Mouse (Mus musculus) neural tube, postnatal 0 days (tissue): Measurements from ENCODE around the gene Cers6. TPM values are rescaled to one million over a fixed set of nuclear protein-coding genes. Genes with fewer than 3 reads are reported as not detected.

Experiments
- polyA plus RNA-seq: library from polyadenylated mRNA; unstranded; fragments of >200 nt; fragmentation: Nextera tagmentation; extraction: Ambion mirVana; gene quantifications from 2 replicates; pipeline ENCODE4 v1.2.1, GENCODE M21; 2015

Gene Cers6
- 17.9 and 21.8 TPM in 2 replicates for polyA plus RNA-seq

GRCm38 (mm10) chr2:68860904-68861685, at the start of gene Cers6:
Gene Cers6 (plus strand): TSS chr2:68861441.

GRCm38 (mm10) chr2:69135661-69136576, 274.7 kb downstream of the Cers6 start, which contains the start of gene Nostrin:
Gene Nostrin (plus strand): TSS chr2:69135800.

Other genes with a start within 250 kb of the Cers6 start
- not detected in 2 replicates for gene 4932414N04Rik, start 205.0 kb upstream of the Cers6 start, polyA plus RNA-seq